Mouse (Mus musculus): ENCODE measurements at regions not wholly inside any gene's neighbourhood (a gene's known extent, or its start where the extent isn't known, plus 50 kb on each side); places are given as distances from the start of the nearest gene placed in this dataset.

DNA sequence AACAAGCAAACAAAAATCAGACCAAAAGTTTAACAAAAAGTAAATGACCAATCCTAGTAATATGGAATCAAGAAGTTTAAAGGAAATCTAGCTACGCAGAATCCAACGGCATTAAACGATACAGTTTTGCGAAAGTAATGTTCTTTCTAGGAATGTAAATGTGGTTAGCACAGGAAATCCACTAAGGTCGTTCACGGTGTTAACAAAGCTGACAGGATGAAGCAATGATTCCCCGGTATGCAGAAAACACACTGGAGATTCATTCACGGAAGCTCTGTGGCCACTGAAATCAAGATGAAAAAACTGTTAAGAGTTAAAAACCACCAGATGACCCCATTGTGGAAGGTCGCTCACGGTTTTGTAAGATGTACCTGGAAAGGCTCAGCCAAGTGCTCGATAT lies 120.4 kb upstream of the Aldh1a3 start:
- WGBS: 88% methylated on average over 11 of the region's 11 CpGs
- Histone ChIP-seq H3K4me3 (ENCODE audit: low read depth, low read length) (no peak overlapping the region), H3K9me3 (ENCODE audit: low read length) (no peaks in the 10 kb centered on the region), H3K27me3 (ENCODE audit: insufficient read depth, low read length) (no peaks in the 10 kb centered on the region), H3K4me2 (ENCODE audit: low read depth, low read length, poor library complexity, severe bottlenecking) (no peak overlapping the region), H3K36me3 (ENCODE audit: insufficient read depth, low read length) (no peaks in the 10 kb centered on the region), H3K9ac (replicated peaks; ENCODE audit: low read length, poor library complexity, severe bottlenecking) (no peak overlapping the region), H3K4me1 (ENCODE audit: insufficient read depth, low read length) (no peaks in the 10 kb centered on the region), H3K27ac (ENCODE audit: low read depth, low read length) (no peak overlapping the region)
- TF ChIP-seq CTCF (IDR thresholded peaks at IDR 0.05): no peak
- ATAC-seq (ENCODE audit: low FRiP score) (no peak), DNase-seq (ENCODE audit: low spot score) (no peak)

DNA sequence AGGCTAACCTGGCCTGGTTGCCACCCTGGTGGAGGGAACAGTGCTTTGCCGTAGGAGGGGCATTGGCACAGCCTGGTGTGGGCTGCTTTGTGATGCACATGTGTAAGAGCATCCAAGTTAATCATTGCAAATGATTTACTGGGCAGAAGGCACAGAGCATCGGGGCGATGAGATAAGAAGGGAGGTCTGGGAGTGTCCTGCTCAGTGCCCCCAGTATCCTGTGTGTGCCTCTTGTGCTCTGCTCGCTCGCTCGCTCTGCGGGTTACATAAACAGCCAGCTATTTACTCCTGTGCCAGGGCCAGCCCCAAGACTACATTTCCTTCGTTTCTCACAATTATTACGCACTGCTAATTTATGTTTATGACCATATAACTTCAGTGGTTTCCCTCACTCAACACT lies 117.9 kb upstream of the Aldh1a3 start:
- H3K4me3 ChIP-seq (ENCODE audit: low read depth, low read length): no peak overlapping the region
- H3K27me3 ChIP-seq (ENCODE audit: insufficient read depth, low read length): no peaks in the 10 kb centered on the region
- TF ChIP-seq CTCF (IDR thresholded peaks at IDR 0.05): no peak
- H3K4me2 ChIP-seq (ENCODE audit: low read depth, low read length, poor library complexity, severe bottlenecking): no peak overlapping the region
- H3K9ac ChIP-seq (replicated peaks; ENCODE audit: low read length, poor library complexity, severe bottlenecking): no peak overlapping the region
- H3K4me1 ChIP-seq (ENCODE audit: insufficient read depth, low read length): no peaks in the 10 kb centered on the region
- ATAC-seq (ENCODE audit: low FRiP score): no peak
- 89% methylated on average over 9 of the region's 9 CpGs for WGBS
- no peak for DNase-seq (ENCODE audit: low spot score)
- H3K36me3 ChIP-seq (ENCODE audit: insufficient read depth, low read length): no peaks in the 10 kb centered on the region
- H3K27ac ChIP-seq (ENCODE audit: low read depth, low read length): no peak overlapping the region
- H3K9me3 ChIP-seq (ENCODE audit: low read length): no peaks in the 10 kb centered on the region

DNA sequence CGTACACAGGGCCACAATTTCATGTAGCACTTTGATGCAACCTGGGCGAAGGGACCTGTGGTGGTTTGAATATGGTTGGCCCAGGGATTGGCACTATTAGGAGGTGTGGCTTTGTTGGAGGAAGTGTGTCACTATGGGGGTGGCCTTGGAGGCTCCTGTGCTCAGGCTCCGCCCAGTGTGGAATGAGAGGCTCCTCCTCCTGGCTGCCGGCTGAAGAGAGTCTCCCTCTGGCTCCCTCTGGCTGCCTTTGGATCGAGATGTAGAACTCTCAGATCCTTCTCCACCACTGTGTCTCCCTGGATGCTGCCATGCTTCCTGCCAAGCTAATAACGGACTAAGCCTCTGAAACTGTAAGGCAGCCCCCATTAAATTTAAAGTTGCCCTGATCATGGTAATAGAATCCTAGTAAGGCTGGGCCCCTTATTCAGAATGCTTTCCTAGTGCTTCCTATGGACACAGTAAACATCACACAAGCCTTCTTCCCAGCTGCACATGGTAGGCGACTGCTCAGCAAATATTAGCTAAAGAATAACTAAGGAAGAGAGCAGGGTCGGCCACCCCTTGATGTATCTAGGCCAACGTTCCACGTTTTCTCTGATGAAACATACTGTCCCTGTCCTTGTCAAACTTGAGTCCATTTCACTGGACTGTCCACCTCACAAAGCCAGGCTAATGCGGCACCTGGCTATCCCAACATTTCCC lies 117.2 kb upstream of the Aldh1a3 start:
- no peak overlapping the region for H3K4me2 ChIP-seq (ENCODE audit: low read depth, low read length, poor library complexity, severe bottlenecking)
- ATAC-seq (ENCODE audit: low FRiP score) (no peak), DNase-seq (ENCODE audit: low spot score) (no peak)
- H3K4me3 ChIP-seq (ENCODE audit: low read depth, low read length): no peak overlapping the region
- H3K36me3 ChIP-seq (ENCODE audit: insufficient read depth, low read length): no peaks in the 10 kb centered on the region
- no peak overlapping the region for H3K9ac ChIP-seq (replicated peaks; ENCODE audit: low read length, poor library complexity, severe bottlenecking)
- H3K4me1 ChIP-seq (ENCODE audit: insufficient read depth, low read length): no peaks in the 10 kb centered on the region
- no peak overlapping the region for H3K27ac ChIP-seq (ENCODE audit: low read depth, low read length)
- no peaks in the 10 kb centered on the region for H3K9me3 ChIP-seq (ENCODE audit: low read length)
- 0 out of 2 replicates have a peak, but pooled peaks have one; percentile 9 for TF ChIP-seq CTCF (IDR thresholded peaks at IDR 0.05)
- WGBS: 81% methylated on average over 11 of the region's 11 CpGs
- no peaks in the 10 kb centered on the region for H3K27me3 ChIP-seq (ENCODE audit: insufficient read depth, low read length)

DNA sequence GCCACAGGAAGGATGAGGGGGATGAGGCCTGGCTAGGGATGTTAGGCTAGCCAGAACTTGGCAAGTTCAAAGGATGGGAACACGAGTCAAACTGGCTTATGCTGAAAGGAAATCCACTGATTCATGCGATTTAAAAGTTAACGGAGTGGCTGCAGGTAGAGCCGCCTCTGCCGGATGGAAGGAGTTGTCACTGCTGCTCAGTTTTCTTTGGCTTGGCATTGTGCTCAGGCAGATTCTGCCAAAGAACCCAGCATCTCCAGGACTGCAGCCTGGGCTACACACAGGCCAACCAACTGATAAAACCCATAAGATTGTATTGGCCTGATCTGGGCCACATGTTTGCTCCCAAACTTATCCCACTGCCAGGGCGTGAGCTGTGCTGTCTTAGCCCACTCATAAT lies 105.3 kb upstream of the Aldh1a3 start:
- Histone ChIP-seq H3K9ac (replicated peaks; ENCODE audit: low read length, poor library complexity, severe bottlenecking) (no peak overlapping the region), H3K27ac (ENCODE audit: low read depth, low read length) (no peak overlapping the region), H3K4me1 (ENCODE audit: insufficient read depth, low read length) (no peaks in the 10 kb centered on the region), H3K27me3 (ENCODE audit: insufficient read depth, low read length) (no peaks in the 10 kb centered on the region), H3K9me3 (ENCODE audit: low read length) (no peaks in the 10 kb centered on the region), H3K4me3 (ENCODE audit: low read depth, low read length) (no peak overlapping the region), H3K36me3 (ENCODE audit: insufficient read depth, low read length) (no peaks in the 10 kb centered on the region), H3K4me2 (ENCODE audit: low read depth, low read length, poor library complexity, severe bottlenecking) (no peak overlapping the region)
- WGBS: 82% methylated on average over 6 of the region's 6 CpGs
- ATAC-seq (ENCODE audit: low FRiP score): no peak
- no peak for TF ChIP-seq CTCF (IDR thresholded peaks at IDR 0.05)
- DNase-seq (ENCODE audit: low spot score): no peak

DNA sequence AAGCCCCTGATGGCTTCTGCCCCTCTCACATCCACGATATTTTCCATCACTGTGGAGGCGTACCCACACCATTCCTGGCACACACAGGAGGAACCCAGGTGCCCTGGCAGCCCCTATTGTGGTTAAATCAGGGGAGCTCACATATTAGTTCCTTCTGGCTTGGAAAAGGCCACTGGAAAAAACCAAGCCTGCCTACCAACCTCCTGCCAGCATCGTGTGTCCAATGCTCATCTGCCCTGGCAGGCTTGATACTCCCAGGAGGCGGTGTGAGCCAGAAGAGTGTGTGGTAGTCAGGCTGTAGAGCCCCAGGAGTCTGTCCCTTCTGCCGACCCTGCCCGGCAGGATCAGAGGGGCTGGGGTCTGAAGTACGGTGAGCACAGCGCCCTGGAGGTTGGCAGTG lies 104.7 kb upstream of the Aldh1a3 start:
- H3K9me3 ChIP-seq (ENCODE audit: low read length): no peaks in the 10 kb centered on the region
- DNase-seq (ENCODE audit: low spot score): peak; percentile 26
- no peak overlapping the region for H3K4me3 ChIP-seq (ENCODE audit: low read depth, low read length)
- H3K4me2 ChIP-seq (ENCODE audit: low read depth, low read length, poor library complexity, severe bottlenecking): no peak overlapping the region
- 82% methylated on average over 8 of the region's 8 CpGs for WGBS
- H3K27ac ChIP-seq (ENCODE audit: low read depth, low read length): no peak overlapping the region
- H3K9ac ChIP-seq (replicated peaks; ENCODE audit: low read length, poor library complexity, severe bottlenecking): no peak overlapping the region
- no peak for ATAC-seq (ENCODE audit: low FRiP score)
- H3K4me1 ChIP-seq (ENCODE audit: insufficient read depth, low read length): no peaks in the 10 kb centered on the region
- H3K36me3 ChIP-seq (ENCODE audit: insufficient read depth, low read length): no peaks in the 10 kb centered on the region
- TF ChIP-seq CTCF (IDR thresholded peaks at IDR 0.05): no peak
- no peaks in the 10 kb centered on the region for H3K27me3 ChIP-seq (ENCODE audit: insufficient read depth, low read length)

DNA sequence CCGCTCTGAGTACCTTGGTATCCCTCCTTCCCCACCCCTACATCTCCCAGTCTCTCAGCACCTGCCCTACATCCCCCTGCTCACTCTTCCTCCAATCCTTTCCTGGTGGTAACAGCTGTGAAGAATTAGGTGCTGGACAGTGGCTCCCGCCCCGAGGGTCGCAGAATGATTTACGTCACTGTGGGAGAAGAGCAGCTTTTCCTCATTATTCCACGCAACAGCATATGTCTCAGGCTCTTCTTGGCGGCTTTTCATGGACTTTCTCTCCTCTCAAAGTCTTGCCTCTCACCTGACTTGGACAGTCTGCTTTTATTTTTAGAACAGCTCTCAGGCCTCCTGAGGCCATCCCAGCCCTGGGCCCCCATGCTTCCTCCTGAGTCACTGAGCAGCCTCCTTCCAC lies 103.8 kb upstream of the Aldh1a3 start:
- Histone ChIP-seq H3K4me1 (ENCODE audit: insufficient read depth, low read length) (no peaks in the 10 kb centered on the region), H3K4me3 (ENCODE audit: low read depth, low read length) (no peak overlapping the region), H3K4me2 (ENCODE audit: low read depth, low read length, poor library complexity, severe bottlenecking) (no peak overlapping the region), H3K27ac (ENCODE audit: low read depth, low read length) (no peak overlapping the region), H3K36me3 (ENCODE audit: insufficient read depth, low read length) (no peaks in the 10 kb centered on the region), H3K9ac (replicated peaks; ENCODE audit: low read length, poor library complexity, severe bottlenecking) (no peak overlapping the region), H3K9me3 (ENCODE audit: low read length) (no peaks in the 10 kb centered on the region), H3K27me3 (ENCODE audit: insufficient read depth, low read length) (no peaks in the 10 kb centered on the region)
- DNase-seq (ENCODE audit: low spot score) (no peak), ATAC-seq (ENCODE audit: low FRiP score) (no peak)
- 74% methylated on average over 7 of the region's 7 CpGs for WGBS
- no peak for TF ChIP-seq CTCF (IDR thresholded peaks at IDR 0.05)

Data from midbrain, postnatal 0 days (tissue).